Mouse (Mus musculus): ENCODE measurements around the gene Top3a.

DNA sequence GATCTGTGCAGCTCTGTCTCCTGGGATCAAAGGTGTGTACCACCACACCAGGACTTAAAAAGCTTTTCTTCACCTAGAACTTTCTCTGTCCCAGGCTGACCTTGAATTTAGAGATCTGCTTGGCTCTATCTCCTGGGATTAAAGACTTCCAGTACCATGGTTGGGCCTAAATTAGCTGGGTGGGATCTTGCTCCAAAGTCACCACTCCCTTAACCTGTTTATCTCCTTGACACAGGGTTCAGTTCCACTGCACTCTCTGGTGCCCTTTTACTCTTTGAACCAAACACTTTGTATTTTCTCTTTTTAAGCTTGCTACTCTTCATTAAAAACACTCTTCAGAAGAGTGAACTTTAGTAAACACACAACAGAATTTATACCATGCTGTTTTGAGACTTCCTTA, 39.7 kb downstream of the Top3a start:
- TF ChIP-seq EP300 (IDR thresholded peaks at IDR 0.05; ENCODE audit: insufficient read depth, low read depth, low read length) (no peak), POLR2A (IDR thresholded peaks at IDR 0.05; ENCODE audit: insufficient read depth, low read length) (no peak), CTCF (IDR thresholded peaks at IDR 0.05; ENCODE audit: low read depth, low read length) (no peak)

Measured in ES-Bruce4 (cell line).